Mouse (Mus musculus) CH12.LX (cell line): ENCODE results near the gene Chaf1a. TPM values are rescaled to one million over a fixed set of nuclear protein-coding genes. Genes with fewer than 3 reads are reported as not detected.

Experiments
- DNase-seq: peaks from one replicate; pipeline ENCODE4 v3.0.0-alpha.2; 2013; ENCODE audit errors: extremely low read depth
- H3K27ac ChIP-seq: 2 replicates; pipeline ENCODE4 v1.5.1; 2012; ENCODE audit warnings: low read depth, mild to moderate bottlenecking, control low read depth, moderate library complexity; ENCODE audit not compliant: insufficient read depth
- H3K27me3 ChIP-seq: replicated peaks from 2 replicates; pipeline ENCODE3; 2012; ENCODE audit warnings: inconsistent platforms
- H3K36me3 ChIP-seq, 2 experiments: replicated peaks in 1 of 2; 2 replicates each; pipeline versions ENCODE3 to v1.6.1; 2012; ENCODE audit warnings: inconsistent platforms in 1 of 2, low read length in 1 of 2, mild to moderate bottlenecking in 1 of 2, mixed read lengths in 1 of 2, moderate library complexity in 1 of 2; ENCODE audit not compliant: control insufficient read depth in 1 of 2, insufficient read depth in 1 of 2
- H3K4me1 ChIP-seq, 2 experiments: 2 replicates each; pipeline ENCODE4 v1.6.1; 2012; ENCODE audit warnings: inconsistent platforms in 1 of 2, moderate library complexity in 1 of 2; ENCODE audit not compliant: insufficient read depth in 2 of 2, control insufficient read depth in 1 of 2
- H3K4me2 ChIP-seq: 2 replicates; pipeline ENCODE4 v1.6.1; 2012; ENCODE audit warnings: low read depth, mild to moderate bottlenecking, control low read depth; ENCODE audit not compliant: poor library complexity, insufficient read depth, severe bottlenecking
- H3K4me3 ChIP-seq, 3 experiments: fragments of 150-350 bp in 1 of 3; sonication (generic) in 1 of 3; replicated peaks in 1 of 3; 2 replicates each; pipeline versions ENCODE3 to v1.5.1; 2011 to 2012; ENCODE audit warnings: low read depth in 2 of 3, low read length in 2 of 3, mild to moderate bottlenecking in 2 of 3, moderate library complexity in 2 of 3, control low read depth in 1 of 3, improper control_type of control experiment in 1 of 3, inconsistent platforms in 1 of 3, mixed read lengths in 1 of 3; ENCODE audit not compliant: poor library complexity in 1 of 3
- H3K79me2 ChIP-seq: replicated peaks from 2 replicates; pipeline ENCODE4 v1.6.1; 2012; ENCODE audit warnings: mild to moderate bottlenecking, moderate library complexity; ENCODE audit not compliant: control insufficient read depth, poor library complexity, insufficient read depth, severe bottlenecking; ENCODE audit errors: extremely low read depth
- H3K9ac ChIP-seq: 2 replicates; pipeline ENCODE4 v1.6.1; 2012; ENCODE audit warnings: low read depth, mild to moderate bottlenecking, control low read depth, moderate library complexity; ENCODE audit not compliant: insufficient read depth
- H3K9me3 ChIP-seq: replicated peaks from 2 replicates; pipeline ENCODE3; 2012; ENCODE audit warnings: low read length, inconsistent platforms, mixed read lengths
- CTCF ChIP-seq, 2 experiments: IDR thresholded peaks in 1 of 2; conservative IDR thresholded peaks in 1 of 2; 2 replicates each; pipeline ENCODE4 v1.5.1; 2011 to 2012; ENCODE audit warnings: low read depth in 2 of 2, low read length in 2 of 2, improper control_type of control experiment in 1 of 2, inconsistent platforms in 1 of 2, mild to moderate bottlenecking in 1 of 2, moderate library complexity in 1 of 2
- E2F4 ChIP-seq: IDR thresholded peaks from 2 replicates; pipeline ENCODE4 v1.6.1; 2011; ENCODE audit warnings: low read depth, low read length, improper control_type of control experiment; ENCODE audit not compliant: insufficient replicate concordance
- ELF1 ChIP-seq: IDR thresholded peaks from 2 replicates; pipeline ENCODE4 v1.6.1; 2014; ENCODE audit warnings: low read depth, mild to moderate bottlenecking, inconsistent platforms, low read length, improper control_type of control experiment
- ETS1 ChIP-seq: conservative IDR thresholded peaks from 2 replicates; pipeline ENCODE4 v1.6.1; 2012; ENCODE audit warnings: low read depth, mild to moderate bottlenecking, inconsistent platforms, low read length, improper control_type of control experiment, moderate library complexity
- IRF4 ChIP-seq: IDR thresholded peaks from 2 replicates; pipeline ENCODE4 v1.6.1; 2014; ENCODE audit warnings: low read depth, mild to moderate bottlenecking, inconsistent platforms, low read length, improper control_type of control experiment
- JUN ChIP-seq: IDR thresholded peaks from 2 replicates; pipeline ENCODE4 v1.6.1; 2011; ENCODE audit warnings: low read depth, mild to moderate bottlenecking, low read length, improper control_type of control experiment, moderate library complexity; ENCODE audit not compliant: insufficient read depth
- JUND ChIP-seq: conservative IDR thresholded peaks from 2 replicates; pipeline ENCODE4 v1.6.1; 2011; ENCODE audit warnings: low read depth, low read length, improper control_type of control experiment
- MAFK ChIP-seq: IDR thresholded peaks from 2 replicates; pipeline ENCODE4 v1.6.1; 2011; ENCODE audit warnings: low read length, improper control_type of control experiment; ENCODE audit not compliant: insufficient replicate concordance
- MEF2A ChIP-seq: IDR thresholded peaks from 2 replicates; pipeline ENCODE4 v1.6.1; 2014; ENCODE audit warnings: low read depth, mild to moderate bottlenecking, inconsistent platforms, low read length, improper control_type of control experiment, borderline replicate concordance
- MXI1 ChIP-seq: IDR thresholded peaks from 2 replicates; pipeline ENCODE4 v1.6.1; 2011; ENCODE audit warnings: mild to moderate bottlenecking, low read depth, low read length, improper control_type of control experiment
- MYC ChIP-seq: IDR thresholded peaks from 2 replicates; pipeline ENCODE4 v1.6.1; 2011; ENCODE audit warnings: low read depth, mild to moderate bottlenecking, improper control_type of control experiment, low read length
- NELFE ChIP-seq: IDR thresholded peaks from 2 replicates; pipeline ENCODE4 v1.6.1; 2011; ENCODE audit warnings: low read depth, low read length, improper control_type of control experiment
- NRF1 ChIP-seq: IDR thresholded peaks from 2 replicates; pipeline ENCODE4 v1.6.1; 2014; ENCODE audit warnings: low read depth, mild to moderate bottlenecking, inconsistent platforms, low read length, improper control_type of control experiment, moderate library complexity
- PAX5 ChIP-seq: IDR thresholded peaks from 2 replicates; pipeline ENCODE4 v1.6.1; 2012; ENCODE audit warnings: low read length, inconsistent platforms, mixed read lengths
- POLR2A ChIP-seq: IDR thresholded peaks from 2 replicates; pipeline ENCODE4 v1.6.1; 2011; ENCODE audit warnings: low read depth, mild to moderate bottlenecking, improper control_type of control experiment, low read length
- RAD21 ChIP-seq: IDR thresholded peaks from 2 replicates; pipeline ENCODE4 v1.6.1; 2011; ENCODE audit warnings: low read depth, mild to moderate bottlenecking, low read length, improper control_type of control experiment, moderate library complexity
- RCOR1 ChIP-seq: conservative IDR thresholded peaks from 2 replicates; pipeline ENCODE4 v1.6.1; 2012; ENCODE audit warnings: low read depth, mild to moderate bottlenecking, inconsistent platforms, low read length, improper control_type of control experiment
- SIN3A ChIP-seq: IDR thresholded peaks from 2 replicates; pipeline ENCODE4 v1.6.1; 2012; ENCODE audit warnings: low read length, improper control_type of control experiment, inconsistent platforms
- SMC3 ChIP-seq: IDR thresholded peaks from 2 replicates; pipeline ENCODE4 v1.6.1; 2011; ENCODE audit warnings: low read depth, low read length, improper control_type of control experiment
- UBTF ChIP-seq: IDR thresholded peaks from 2 replicates; pipeline ENCODE4 v1.6.1; 2012; ENCODE audit warnings: low read depth, mild to moderate bottlenecking, inconsistent platforms, low read length, improper control_type of control experiment, moderate library complexity
- USF2 ChIP-seq: conservative IDR thresholded peaks from 2 replicates; pipeline ENCODE4 v1.6.1; 2011; ENCODE audit warnings: low read depth, low read length, improper control_type of control experiment
- ZC3H11A ChIP-seq: IDR thresholded peaks from 2 replicates; pipeline ENCODE4 v1.6.1; 2012; ENCODE audit warnings: low read depth, mild to moderate bottlenecking, inconsistent platforms, low read length, improper control_type of control experiment
- ZMIZ1 ChIP-seq: IDR thresholded peaks from 2 replicates; pipeline ENCODE4 v1.6.1; 2012; ENCODE audit warnings: low read depth, mild to moderate bottlenecking, inconsistent platforms, low read length, improper control_type of control experiment
- ZNF384 ChIP-seq: IDR thresholded peaks from 2 replicates; pipeline ENCODE4 v1.6.1; 2012; ENCODE audit warnings: low read depth, low read length, improper control_type of control experiment, inconsistent platforms
- dilution Hi-C: fragments of 300-500 bp; cut with MboI; formaldehyde crosslinking; loops from 2 replicates; pipeline ENCODE4 v1.14.3; 2020; ENCODE audit warnings: low sequenced_read_pairs; ENCODE audit not compliant: extremely low pct_unique_long_range_greater_than_20kb, extremely low pct_ligation_motif_present
- in situ Hi-C: fragments of 300-500 bp; cut with MboI; formaldehyde crosslinking; loops from 3 replicates; pipeline ENCODE4 v1.14.3; 2019; ENCODE audit warnings: low sequenced_read_pairs, low pct_ligation_motif_present, low pct_unique_long_range_greater_than_20kb, mixed read lengths
- polyA plus RNA-seq: library from polyadenylated mRNA; unstranded; fragments of >175 nt; gene quantifications from 2 replicates; pipeline ENCODE4 v1.2.1, GENCODE M21; 2012; ENCODE audit warnings: low read depth; ENCODE audit not compliant: insufficient read length
- total RNA-seq, 2 experiments: library from RNA; depleted of rRNA; stranded (reverse); fragments of 300-350 nt in 1 of 2; fragments of >200 nt in 1 of 2; gene quantifications; 2 replicates each; pipeline ENCODE4 v1.2.3; 2012 to 2014

The Chaf1a gene
- total and polyA plus RNA-seq, 3 experiments: 18.4 to 97.1 (median 39.3) TPM

DNA sequence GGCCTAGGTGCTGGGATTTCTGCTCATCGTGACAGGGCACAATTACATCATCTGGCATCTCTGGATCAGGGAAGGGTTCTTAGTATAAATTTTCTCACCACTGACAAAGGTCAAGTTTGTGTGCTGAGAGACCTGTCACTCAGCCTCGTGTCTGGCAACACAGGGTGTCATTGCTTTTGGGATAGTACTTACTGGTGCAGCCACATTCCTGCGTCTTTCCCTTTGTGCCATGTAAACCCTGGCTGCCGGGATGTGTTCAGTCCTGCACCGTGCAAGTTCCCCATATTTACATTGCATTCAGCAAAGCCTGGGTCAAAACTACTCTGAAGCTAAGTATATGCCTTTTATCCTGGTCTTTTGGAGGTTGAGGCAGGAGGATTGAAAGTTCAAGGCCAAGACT is 11.1 kb downstream of the Chaf1a start:
- DNase-seq: no peak
- H3K27me3 ChIP-seq: no peaks in the 10 kb centered on the region
- H3K4me1 ChIP-seq: no peaks in the 10 kb centered on the region
- no peak overlapping the region for H3K27ac ChIP-seq
- no peak overlapping the region for H3K4me3 ChIP-seq
- H3K36me3 ChIP-seq: peaks cover 55 to 88% of the 10 kb centered on the region in 2 experiments
- H3K79me2 ChIP-seq: peaks cover 86% of the 10 kb centered on the region
- H3K9ac ChIP-seq: no peak overlapping the region
- no peak for TF ChIP-seq SIN3A
- no peak for TF ChIP-seq ZNF384
- TF ChIP-seq MXI1: no peak
- TF ChIP-seq NRF1: no peak
- TF ChIP-seq MEF2A: no peak
- TF ChIP-seq ETS1: no peak
- in situ Hi-C loops: no loop called here
- no peak overlapping the region for H3K4me2 ChIP-seq
- dilution Hi-C loops: no loop called here
- no peaks in the 10 kb centered on the region for H3K9me3 ChIP-seq

DNA sequence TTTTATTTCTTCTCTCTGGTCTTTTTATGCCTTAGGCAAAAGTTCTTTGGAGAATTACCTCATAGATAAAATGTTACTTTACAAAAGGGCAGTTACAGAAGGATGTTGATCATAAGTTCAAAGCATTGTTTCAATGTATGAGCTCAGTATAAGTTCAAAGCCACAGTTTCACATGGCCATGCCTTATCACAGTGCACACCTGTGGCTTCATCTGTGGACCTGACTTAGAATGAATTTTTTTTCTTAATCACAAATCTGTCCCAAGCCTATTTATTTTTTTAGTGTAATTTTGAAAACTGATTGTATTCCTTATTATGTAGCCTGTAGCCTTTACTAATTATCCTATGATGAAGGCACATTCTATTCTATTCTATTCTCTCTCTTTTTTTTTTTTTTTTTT is 14.7 kb downstream of the Chaf1a start:
- H3K27me3 ChIP-seq: no peaks in the 10 kb centered on the region
- in situ Hi-C loops (no loop called here), dilution Hi-C loops (no loop called here)
- H3K4me3 ChIP-seq: no peak overlapping the region
- no peak for TF ChIP-seq E2F4
- TF ChIP-seq POLR2A: no peak
- H3K4me2 ChIP-seq: no peak overlapping the region
- peaks cover 53% of the 10 kb centered on the region for H3K79me2 ChIP-seq
- no peak overlapping the region for H3K9ac ChIP-seq
- H3K36me3 ChIP-seq: peaks cover 55 to 86% of the 10 kb centered on the region in 2 experiments
- H3K27ac ChIP-seq: no peak overlapping the region
- DNase-seq: no peak
- no peaks in the 10 kb centered on the region for H3K4me1 ChIP-seq
- H3K9me3 ChIP-seq: no peaks in the 10 kb centered on the region

DNA sequence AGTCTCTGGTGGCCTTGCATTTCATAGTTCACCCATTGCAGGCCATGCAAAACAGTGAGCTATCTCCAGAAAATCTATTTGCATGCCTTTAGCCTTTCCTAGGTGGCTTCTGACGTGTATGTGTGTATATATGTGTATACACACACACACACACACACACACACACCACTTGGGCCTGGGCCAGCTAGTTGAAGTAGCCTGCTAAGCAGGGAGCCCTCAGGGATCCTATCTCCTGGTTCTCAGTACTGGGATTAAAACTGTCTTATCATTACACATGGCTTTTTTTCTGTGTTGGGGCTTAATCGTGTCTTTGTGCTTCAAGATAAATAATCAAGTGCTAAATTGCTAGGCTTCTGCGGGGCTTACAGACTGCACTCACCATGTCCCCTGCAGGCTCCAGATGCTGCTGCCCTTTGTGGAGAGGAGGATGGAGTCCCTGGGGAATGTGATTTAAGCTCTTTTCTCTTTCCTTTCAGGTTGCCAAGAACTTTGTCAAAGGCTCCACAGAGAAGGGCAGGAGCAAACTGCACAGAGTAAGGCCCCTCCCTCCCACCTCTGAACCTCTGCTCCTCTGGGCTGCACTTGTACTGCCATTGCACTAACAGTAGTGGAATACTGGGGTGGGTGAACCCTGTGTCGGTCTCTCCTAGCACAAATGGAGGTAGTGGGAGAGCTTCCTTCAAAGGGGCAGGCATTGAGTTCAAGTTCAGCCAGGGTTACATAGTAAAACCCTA is 15.9 kb downstream of the Chaf1a start:
- no peak overlapping the region for H3K27ac ChIP-seq
- peaks cover 41% of the 10 kb centered on the region for H3K79me2 ChIP-seq
- H3K9me3 ChIP-seq: no peaks in the 10 kb centered on the region
- H3K9ac ChIP-seq: no peak overlapping the region
- no peak overlapping the region for H3K4me3 ChIP-seq
- H3K4me2 ChIP-seq: no peak overlapping the region
- TF ChIP-seq MXI1 (no peak), ELF1 (no peak), JUN (no peak), RCOR1 (no peak), CTCF (conservative IDR thresholded peaks at IDR 0.05 in 1 of 2, IDR thresholded peaks at IDR 0.05 in 1 of 2; ENCODE audit: low read depth in 2 of 2, low read length in 2 of 2) (no peak), MYC (no peak), UBTF (no peak), MAFK (no peak), SMC3 (no peak), ZC3H11A (no peak), ZMIZ1 (no peak), E2F4 (no peak), JUND (no peak), NRF1 (no peak), RAD21 (no peak), NELFE (no peak), USF2 (no peak), PAX5 (no peak), IRF4 (no peak)
- no peaks in the 10 kb centered on the region for H3K27me3 ChIP-seq
- in situ Hi-C loops: no loop called here
- H3K4me1 ChIP-seq: no peaks in the 10 kb centered on the region
- no peak for DNase-seq
- dilution Hi-C loops: no loop called here
- H3K36me3 ChIP-seq: peaks cover 60 to 89% of the 10 kb centered on the region in 2 experiments
